Mouse (Mus musculus): Measurements from ENCODE around the gene H3f3a.

- no peak for TF ChIP-seq POLR2A (IDR thresholded peaks at IDR 0.05; ENCODE audit: low read depth, low read length)
- TF ChIP-seq CTCF (IDR thresholded peaks at IDR 0.05; ENCODE audit: extremely low read depth, insufficient read depth, insufficient read length, insufficient replicate concordance), result no peak
Measured at GRCm38 (mm10) chr1:180763307-180763706, 50.4 kb downstream of the H3f3a start.

Data from spleen, adult 2 months (tissue).